Mouse (Mus musculus): ENCODE data around the gene Hsdl1.

DNA sequence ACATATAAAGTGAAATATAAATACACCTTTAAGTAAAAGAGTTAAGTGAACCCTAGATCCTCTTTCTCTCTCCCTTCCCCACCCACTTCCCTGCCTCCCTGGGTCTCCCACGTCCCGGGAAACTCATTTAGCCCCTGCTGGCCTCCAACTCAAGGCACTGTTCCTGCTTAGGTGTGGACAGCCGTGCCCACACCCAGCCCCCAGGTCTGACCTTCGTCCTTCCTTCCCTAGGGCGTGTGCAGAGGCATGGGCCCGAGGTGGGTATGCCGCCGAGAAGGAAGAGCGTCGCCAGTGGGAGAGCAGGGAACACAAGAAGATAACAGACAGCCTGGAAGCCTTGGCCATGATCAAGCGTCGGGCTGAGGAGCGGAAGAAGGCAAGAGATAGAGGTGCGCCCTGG, 15.4 kb upstream of the Hsdl1 start:
- no peak for TF ChIP-seq EP300 (optimal IDR thresholded peaks at IDR 0.05)
- no peak for TF ChIP-seq CTCF (IDR thresholded peaks at IDR 0.05; ENCODE audit: low read depth)

Data from stomach, postnatal 0 days (tissue).